Mouse (Mus musculus): ENCODE results near the gene Chtf18. TPM values are rescaled to one million over a fixed set of nuclear protein-coding genes. Genes with fewer than 3 reads are reported as not detected.

Chtf18 gene
- polyA plus RNA-seq, 1 experiment = 3.0 TPM

DNA sequence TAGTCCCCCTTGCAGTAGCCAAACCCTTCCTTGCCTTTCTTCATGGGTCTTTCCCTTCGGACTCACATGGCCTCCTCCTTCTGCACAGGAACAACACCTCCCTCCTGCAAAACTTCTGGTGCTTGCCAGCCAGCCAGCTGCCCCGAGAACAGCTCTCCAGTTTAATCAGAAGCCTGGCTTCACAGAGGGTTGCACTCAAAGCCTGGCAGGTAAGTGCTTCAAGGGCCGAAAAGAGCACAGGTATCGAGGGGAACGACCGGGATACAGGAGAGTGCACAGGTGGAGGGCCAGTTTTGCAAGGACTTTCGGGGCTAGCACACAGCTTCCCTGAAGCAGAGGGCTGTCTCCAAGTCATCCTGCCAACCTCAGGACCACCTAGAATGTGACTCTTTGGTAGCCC lies 11.6 kb upstream of the Chtf18 start:
- H3K4me1 ChIP-seq (ENCODE audit: control insufficient read depth, insufficient read depth, low read length) = no peaks in the 10 kb centered on the region
- no peak for DNase-seq
- WGBS = 56% methylated on average over 7 of the region's 7 CpGs
- TF ChIP-seq POLR2A (IDR thresholded peaks at IDR 0.05; ENCODE audit: borderline replicate concordance, extremely low read depth, low read depth, low read length) (no peak), CTCF (IDR thresholded peaks at IDR 0.05; ENCODE audit: insufficient read depth, low read length) (no peak)
- no peak overlapping the region for H3K4me3 ChIP-seq (replicated peaks; ENCODE audit: extremely low read depth, low read depth, low read length)

DNA sequence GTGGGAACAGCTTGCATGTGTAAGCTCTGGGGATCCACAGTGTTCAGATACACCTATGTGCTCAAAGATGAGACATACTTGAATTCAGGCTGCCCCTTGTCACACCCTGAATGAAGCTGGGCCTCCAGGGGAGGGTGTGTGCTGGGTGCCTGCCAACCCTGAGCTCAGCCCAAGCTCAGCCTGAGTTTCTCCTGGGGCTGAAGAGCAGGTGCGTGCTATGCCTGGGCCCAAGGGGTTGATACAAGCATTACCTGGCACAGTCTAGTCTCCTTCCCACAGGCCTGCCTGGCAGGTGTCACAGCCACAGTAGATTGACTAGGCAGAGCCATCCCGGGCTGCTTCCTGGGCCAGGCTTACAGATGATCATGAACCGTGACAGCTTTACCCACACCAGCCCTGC lies 8.5 kb upstream of the Chtf18 start, which contains the start of gene Mslnl:
Gene Mslnl, plus strand, starts transcription at position 298 of the 400 bp plus-strand sequence.
- 64% methylated on average over 3 of the region's 3 CpGs for WGBS
- no peaks in the 10 kb centered on the region for H3K4me1 ChIP-seq (ENCODE audit: control insufficient read depth, insufficient read depth, low read length)
- no peak for TF ChIP-seq POLR2A (IDR thresholded peaks at IDR 0.05; ENCODE audit: borderline replicate concordance, extremely low read depth, low read depth, low read length)
- no peak for TF ChIP-seq CTCF (IDR thresholded peaks at IDR 0.05; ENCODE audit: insufficient read depth, low read length)
- no peak for DNase-seq
- no peak within 1 kb of the TSS for H3K4me3 ChIP-seq (replicated peaks; ENCODE audit: extremely low read depth, low read depth, low read length)

DNA sequence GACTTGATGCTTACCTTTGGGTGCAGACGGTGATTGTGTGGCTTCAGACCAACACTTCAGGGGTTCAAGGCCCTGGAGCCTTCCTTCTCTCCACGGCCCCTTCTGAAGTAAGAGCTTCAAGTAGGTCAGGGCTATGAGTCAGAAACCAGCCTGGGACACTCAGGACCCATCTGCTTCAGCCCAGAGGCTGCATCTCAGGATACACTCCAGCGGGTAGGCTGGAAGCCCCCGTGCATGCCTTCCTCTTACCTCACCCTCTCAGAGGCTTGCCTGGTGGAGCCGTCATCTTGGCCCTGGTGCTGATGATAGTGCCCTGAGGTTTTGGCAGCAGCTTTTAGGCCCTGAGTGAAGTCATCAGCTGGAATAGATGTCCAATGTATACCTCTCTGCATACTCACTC lies 8.0 kb upstream of the Chtf18 start:
- Histone ChIP-seq H3K4me3 (replicated peaks; ENCODE audit: extremely low read depth, low read depth, low read length) (no peak overlapping the region), H3K4me1 (ENCODE audit: control insufficient read depth, insufficient read depth, low read length) (no peaks in the 10 kb centered on the region)
- 79% methylated on average over 5 of the region's 5 CpGs for WGBS
- TF ChIP-seq CTCF (IDR thresholded peaks at IDR 0.05; ENCODE audit: insufficient read depth, low read length) (no peak), POLR2A (IDR thresholded peaks at IDR 0.05; ENCODE audit: borderline replicate concordance, extremely low read depth, low read depth, low read length) (no peak)
- DNase-seq = no peak

DNA sequence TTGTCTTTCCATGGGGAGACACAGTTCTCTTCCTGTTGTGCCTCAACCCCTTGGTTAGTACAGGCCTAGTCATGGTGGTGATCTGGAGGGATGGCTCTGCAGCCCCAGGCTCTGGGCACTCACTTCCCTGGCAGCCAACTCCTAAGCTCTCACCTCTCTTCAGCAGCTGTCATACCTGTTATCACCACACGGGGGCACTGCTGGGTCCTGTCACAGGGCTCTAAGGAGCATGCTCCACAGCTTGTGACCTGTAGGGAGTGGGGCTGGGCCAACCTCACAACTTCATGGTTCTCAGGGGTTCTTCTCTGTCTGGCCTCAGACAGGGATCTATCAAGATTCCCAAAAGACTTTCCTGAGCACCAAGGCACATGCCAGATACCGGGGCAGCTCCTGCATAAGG lies 4.9 kb upstream of the Chtf18 start:
- TF ChIP-seq CTCF (IDR thresholded peaks at IDR 0.05; ENCODE audit: insufficient read depth, low read length) (peak; percentile 88), POLR2A (IDR thresholded peaks at IDR 0.05; ENCODE audit: borderline replicate concordance, extremely low read depth, low read depth, low read length) (no peak)
- Histone ChIP-seq H3K4me1 (ENCODE audit: control insufficient read depth, insufficient read depth, low read length) (peaks cover 7% of the 10 kb centered on the region), H3K4me3 (replicated peaks; ENCODE audit: extremely low read depth, low read depth, low read length) (no peak overlapping the region)
- DNase-seq = peak; percentile 80
- WGBS = 29% methylated on average over 2 of the region's 2 CpGs

DNA sequence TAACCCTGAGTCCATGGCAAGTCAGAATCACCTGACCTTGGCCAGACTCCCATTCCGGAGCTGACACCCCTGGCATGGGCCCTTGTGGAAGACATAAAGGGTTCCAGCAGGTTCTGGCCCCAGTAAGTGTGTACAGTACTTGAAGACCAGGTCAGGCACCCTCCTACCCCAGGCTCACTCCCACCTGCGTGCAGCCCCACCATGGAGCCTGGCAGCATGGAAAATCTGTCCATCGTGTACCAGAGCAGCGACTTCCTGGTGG lies 721 bp upstream of the Chtf18 start:
- TF ChIP-seq CTCF (IDR thresholded peaks at IDR 0.05; ENCODE audit: insufficient read depth, low read length) (no peak), POLR2A (IDR thresholded peaks at IDR 0.05; ENCODE audit: borderline replicate concordance, extremely low read depth, low read depth, low read length) (no peak)
- Histone ChIP-seq H3K4me1 (ENCODE audit: control insufficient read depth, insufficient read depth, low read length) (peaks cover 9% of the 10 kb centered on the region), H3K4me3 (replicated peaks; ENCODE audit: extremely low read depth, low read depth, low read length) (peak overlapping the region; percentile 83)
- no peak for DNase-seq
- WGBS = 16% methylated on average over 4 of the region's 4 CpGs

DNA sequence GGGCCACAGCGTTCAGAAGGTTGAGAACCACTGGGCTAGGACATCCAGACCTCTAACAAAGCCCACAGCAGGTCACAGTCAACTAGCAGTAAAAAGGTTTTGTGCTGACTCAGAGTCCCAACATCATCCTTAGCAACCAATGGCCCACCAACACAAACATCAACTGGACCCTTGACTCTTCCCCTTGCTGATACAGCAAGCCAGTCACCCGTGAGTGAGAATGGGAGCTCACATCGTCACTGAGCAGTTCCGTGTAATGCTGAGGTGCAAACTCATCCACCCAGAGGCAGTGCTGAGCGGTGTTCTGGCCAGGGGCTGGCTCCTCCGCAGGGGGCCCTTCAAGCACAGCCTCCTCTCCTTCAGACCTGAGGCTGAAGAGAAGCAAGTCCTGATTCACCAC lies 2.0 kb downstream of the Chtf18 start:
- H3K4me3 ChIP-seq (replicated peaks; ENCODE audit: extremely low read depth, low read depth, low read length) = no peak overlapping the region
- 86% methylated on average over 6 of the region's 6 CpGs for WGBS
- TF ChIP-seq POLR2A (IDR thresholded peaks at IDR 0.05; ENCODE audit: borderline replicate concordance, extremely low read depth, low read depth, low read length) = no peak
- no peak for TF ChIP-seq CTCF (IDR thresholded peaks at IDR 0.05; ENCODE audit: insufficient read depth, low read length)
- DNase-seq = no peak
- peaks cover 9% of the 10 kb centered on the region for H3K4me1 ChIP-seq (ENCODE audit: control insufficient read depth, insufficient read depth, low read length)

DNA sequence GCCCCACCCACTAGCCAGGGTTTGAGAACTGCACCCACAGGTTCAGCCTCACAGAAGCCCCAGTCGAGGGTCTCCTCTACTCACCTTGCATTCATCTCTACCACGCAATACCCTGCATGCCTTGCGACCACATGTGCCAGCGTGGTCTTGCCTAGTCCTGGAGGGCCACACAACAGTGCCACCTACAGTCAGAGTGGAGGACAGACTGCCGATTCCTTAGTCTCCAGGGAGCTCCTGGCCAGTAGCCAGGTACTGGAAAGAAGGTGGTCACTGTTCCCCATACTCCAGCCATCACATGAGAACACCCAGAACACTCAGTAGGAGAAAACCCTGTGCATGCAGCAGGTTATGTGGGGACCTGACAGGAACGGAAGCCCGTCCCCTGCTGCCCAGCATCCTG lies 3.3 kb downstream of the Chtf18 start:
- TF ChIP-seq CTCF (IDR thresholded peaks at IDR 0.05; ENCODE audit: insufficient read depth, low read length) (no peak), POLR2A (IDR thresholded peaks at IDR 0.05; ENCODE audit: borderline replicate concordance, extremely low read depth, low read depth, low read length) (no peak)
- H3K4me1 ChIP-seq (ENCODE audit: control insufficient read depth, insufficient read depth, low read length) = peaks cover 9% of the 10 kb centered on the region
- H3K4me3 ChIP-seq (replicated peaks; ENCODE audit: extremely low read depth, low read depth, low read length) = no peak overlapping the region
- WGBS = 79% methylated on average over 7 of the region's 7 CpGs
- DNase-seq = no peak

DNA sequence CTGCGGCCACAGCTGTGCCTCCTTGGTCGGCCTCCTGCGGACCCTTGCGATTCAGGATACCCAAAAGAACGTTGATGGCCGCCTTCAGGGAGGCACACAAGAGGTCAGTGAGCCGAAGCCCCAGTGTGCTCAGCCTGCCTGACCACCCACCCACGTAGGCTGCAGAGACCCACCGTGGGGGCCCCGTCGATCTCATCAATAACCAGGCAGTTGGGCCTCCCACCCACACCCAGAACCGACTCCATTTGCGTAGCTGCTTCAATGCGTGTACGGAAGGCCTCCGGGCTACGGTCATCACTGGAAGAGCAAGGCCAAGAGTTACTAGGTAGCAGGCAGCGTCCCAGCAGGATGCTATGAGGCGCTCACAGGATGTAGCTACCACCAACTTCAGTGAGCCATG lies 3.7 kb downstream of the Chtf18 start:
- WGBS = 93% methylated on average over 19 of the region's 19 CpGs

DNA sequence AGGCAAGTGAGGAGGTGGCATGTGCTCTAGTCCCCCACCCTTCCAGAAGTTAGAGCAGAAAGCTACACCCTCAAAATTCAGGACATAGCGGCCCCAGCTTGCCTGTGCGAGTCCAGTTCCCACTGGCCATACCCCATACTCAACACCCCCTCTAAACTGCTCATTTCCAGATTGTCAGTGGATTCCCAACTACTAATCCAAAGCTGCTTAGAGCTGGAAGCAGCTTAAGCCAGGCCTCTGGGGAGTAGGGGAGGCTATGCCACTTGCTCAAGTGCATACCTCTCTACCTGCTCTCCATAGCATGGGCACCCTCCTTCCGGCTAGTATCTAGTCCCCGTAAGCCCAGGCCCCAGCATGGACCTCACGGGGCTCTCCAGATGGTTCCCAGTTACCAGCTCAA lies 5.7 kb downstream of the Chtf18 start:
- TF ChIP-seq POLR2A (IDR thresholded peaks at IDR 0.05; ENCODE audit: borderline replicate concordance, extremely low read depth, low read depth, low read length) = no peak
- no peak for TF ChIP-seq CTCF (IDR thresholded peaks at IDR 0.05; ENCODE audit: insufficient read depth, low read length)
- Histone ChIP-seq H3K4me1 (ENCODE audit: control insufficient read depth, insufficient read depth, low read length) (no peaks in the 10 kb centered on the region), H3K4me3 (replicated peaks; ENCODE audit: extremely low read depth, low read depth, low read length) (no peak overlapping the region)
- no peak for DNase-seq
- WGBS = 96% methylated on average over 5 of the region's 5 CpGs

More for the DNA sequence above, 3.7 kb downstream of the Chtf18 start:
- peaks cover 8% of the 10 kb centered on the region for H3K4me1 ChIP-seq (ENCODE audit: control insufficient read depth, insufficient read depth, low read length)
- no peak overlapping the region for H3K4me3 ChIP-seq (replicated peaks; ENCODE audit: extremely low read depth, low read depth, low read length)
- no peak for DNase-seq
- TF ChIP-seq CTCF (IDR thresholded peaks at IDR 0.05; ENCODE audit: insufficient read depth, low read length) = no peak
- no peak for TF ChIP-seq POLR2A (IDR thresholded peaks at IDR 0.05; ENCODE audit: borderline replicate concordance, extremely low read depth, low read depth, low read length)

DNA sequence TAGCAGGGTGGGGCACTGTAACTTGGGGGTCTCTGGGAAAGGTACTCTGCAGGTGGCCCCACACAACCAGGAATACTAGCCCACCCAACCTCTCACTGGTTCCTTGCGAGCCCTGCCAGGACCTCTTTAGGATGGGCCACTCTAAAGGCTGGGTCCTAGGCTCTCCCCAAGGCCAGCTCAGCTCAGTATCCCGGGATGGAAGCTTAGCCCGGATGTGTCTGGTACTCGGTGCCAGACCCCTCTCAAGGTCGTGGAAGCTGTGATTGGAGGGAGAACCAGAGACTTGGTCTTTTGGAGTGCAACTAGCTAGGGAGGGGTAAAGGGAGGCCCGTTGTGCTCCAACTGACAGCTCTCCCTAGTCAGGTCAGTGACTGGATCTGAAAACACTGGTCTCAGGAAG lies 9.5 kb downstream of the Chtf18 start:
- no peak for TF ChIP-seq POLR2A (IDR thresholded peaks at IDR 0.05; ENCODE audit: borderline replicate concordance, extremely low read depth, low read depth, low read length)
- TF ChIP-seq CTCF (IDR thresholded peaks at IDR 0.05; ENCODE audit: insufficient read depth, low read length) = no peak
- 12% methylated on average over 6 of the region's 6 CpGs for WGBS
- Histone ChIP-seq H3K4me3 (replicated peaks; ENCODE audit: extremely low read depth, low read depth, low read length) (no peak overlapping the region), H3K4me1 (ENCODE audit: control insufficient read depth, insufficient read depth, low read length) (no peaks in the 10 kb centered on the region)
- no peak for DNase-seq

All from lung, adult 2 months (tissue).